Mouse (Mus musculus) right cerebral cortex, postnatal 4 days (tissue): ENCODE data around the gene Ppp2r3a.

Source experiments
- DNase-seq: peaks from one replicate; pipeline ENCODE4 v3.0.0-alpha.2; 2022

Gene Ppp2r3a

DNA sequence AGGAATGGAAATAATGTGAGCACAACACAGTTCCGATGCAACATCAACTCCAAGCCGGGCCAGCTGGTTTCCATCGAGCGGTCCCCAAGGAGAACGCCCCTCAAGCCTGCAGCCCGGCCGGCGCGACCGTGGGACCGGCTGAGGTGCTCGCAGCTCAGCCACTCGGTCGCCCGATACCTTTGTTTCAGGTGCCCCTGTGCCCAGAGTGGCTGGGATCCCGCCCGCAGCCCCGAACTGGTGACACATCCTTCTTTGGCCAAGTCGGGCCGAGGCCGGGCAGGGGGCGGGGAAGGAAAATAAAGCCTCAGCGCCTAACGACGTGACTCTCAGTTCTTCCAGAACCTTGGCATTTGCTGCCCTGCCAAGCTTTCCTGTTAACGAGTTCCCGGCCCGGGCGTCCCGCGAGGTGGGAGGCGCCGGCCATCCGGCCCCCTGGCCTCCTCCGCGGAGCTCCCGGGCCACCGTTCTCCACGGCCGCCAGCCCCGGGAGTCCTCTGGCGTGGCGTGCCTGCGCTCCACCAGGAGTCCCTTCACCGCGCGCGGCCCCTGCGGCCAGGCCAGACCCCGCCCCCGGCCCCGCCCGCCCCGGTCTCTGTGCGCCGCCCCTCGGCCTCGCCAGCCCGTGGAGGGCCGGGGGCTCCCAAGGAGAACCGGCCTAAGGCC, 483 bp downstream of the Ppp2r3a start:
- DNase-seq = peak; percentile 64

DNA sequence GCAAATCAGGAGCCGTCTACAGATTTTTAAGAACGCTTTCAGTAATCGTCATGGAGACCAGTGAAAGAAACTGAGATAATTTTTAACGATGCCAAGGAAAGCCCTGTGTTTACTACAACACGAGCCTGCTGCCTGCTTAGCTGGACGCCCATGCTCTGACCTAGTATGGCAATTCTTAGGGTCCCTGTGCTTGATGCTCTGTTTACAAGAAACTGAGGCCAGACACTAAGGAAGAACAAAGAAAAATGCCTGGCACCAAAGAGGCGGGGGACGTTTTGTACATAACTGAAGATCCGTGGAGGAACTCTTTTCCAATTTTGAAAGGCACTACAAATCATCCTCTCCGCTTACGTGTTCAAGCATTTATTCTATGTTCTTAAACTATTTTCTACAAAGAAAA, 1.1 kb downstream of the Ppp2r3a start:
- no peak for DNase-seq

DNA sequence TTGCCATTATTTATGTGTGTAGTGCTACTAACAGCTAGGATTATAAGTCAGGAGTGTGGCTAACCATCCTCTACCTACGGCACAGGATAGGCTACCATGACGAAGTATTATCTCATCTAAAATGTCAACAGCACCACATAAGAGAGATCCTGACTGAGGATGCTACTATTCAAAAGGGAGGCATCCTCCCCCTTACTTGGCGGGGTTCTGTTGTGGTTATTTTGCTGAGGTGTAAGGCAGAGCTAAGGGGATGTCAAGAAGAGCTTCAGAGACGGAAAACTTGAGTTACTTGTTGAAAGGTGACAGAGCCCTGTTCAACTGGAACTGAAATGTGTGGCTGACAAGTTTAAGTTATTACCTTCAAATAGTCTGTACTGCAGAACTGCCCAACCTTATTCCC, 2.0 kb downstream of the Ppp2r3a start:
- DNase-seq = no peak

DNA sequence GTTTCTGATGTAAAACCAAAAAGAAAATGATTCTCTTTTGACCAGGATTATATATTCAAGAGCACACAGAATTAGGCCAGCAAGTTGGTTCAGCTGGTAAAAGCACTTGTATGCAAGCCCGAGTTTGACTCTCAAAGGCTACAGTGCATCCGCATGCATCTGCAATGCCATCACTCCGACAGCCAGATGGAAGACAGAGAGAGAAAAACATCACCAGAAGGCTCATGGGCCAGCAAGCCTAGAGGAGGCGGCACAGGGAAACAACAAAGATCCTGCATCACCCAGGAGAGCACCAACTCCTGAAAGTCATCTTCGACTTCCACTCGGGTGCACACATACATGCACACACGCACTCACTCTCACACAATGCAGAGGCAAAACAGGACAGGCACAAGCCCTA, 4.1 kb downstream of the Ppp2r3a start:
- DNase-seq = no peak

DNA sequence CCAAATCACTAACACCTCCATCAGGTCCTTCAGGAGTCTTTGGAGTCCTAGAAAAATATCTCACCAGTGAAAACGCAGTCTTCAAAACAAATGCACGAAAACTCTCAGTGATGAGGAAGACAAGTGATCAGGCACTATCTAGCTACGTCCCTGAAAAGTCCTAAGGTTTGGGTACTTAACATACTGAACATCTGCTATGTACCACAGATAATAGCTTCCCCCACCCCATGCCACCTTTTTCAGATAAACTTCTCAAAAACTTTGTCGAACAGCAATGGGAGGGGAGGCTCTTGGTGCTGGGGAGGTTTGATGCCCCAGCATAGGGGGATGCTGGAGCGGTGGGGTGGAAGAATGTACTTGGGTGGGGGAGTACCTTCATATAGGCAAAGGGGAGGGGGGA, 6.1 kb downstream of the Ppp2r3a start:
- DNase-seq = no peak

DNA sequence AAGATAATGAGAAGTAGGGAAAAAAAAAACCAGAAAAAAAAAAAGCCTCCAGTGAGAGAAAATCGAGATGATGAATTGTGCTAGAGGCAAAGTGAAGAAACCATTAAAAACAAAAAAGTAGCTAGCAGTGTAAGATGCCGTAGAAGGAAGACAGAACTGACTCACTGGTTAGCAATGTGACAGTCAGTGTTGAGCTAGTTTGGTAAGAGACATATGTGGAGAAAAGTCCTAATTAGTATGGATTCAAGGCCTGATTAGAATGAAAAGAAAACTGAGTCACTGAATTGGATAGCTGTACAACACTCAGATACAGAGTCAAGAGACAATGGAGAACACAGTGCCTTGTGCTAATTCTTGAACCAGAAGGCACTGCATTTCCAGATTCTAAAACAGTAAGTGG, 7.9 kb downstream of the Ppp2r3a start:
- no peak for DNase-seq

DNA sequence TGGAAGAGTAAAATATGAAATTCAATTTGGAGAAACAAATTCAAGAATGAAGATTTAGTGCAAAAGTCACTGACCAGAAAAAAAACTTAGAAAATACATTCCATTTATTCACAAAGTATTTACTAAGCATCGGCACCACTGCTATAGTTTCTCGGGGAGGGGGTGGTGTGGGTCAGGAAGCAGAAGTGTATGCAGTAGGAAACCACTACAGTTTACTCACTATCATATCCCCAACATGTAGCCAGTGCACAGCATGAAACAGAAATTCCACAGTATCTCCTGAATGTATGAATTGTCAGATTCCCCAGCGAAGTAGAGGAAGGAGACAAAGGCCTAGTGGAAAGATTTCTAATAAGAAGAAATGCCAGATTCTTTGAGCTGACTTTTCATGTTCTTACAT, 11.4 kb downstream of the Ppp2r3a start:
- DNase-seq = no peak

DNA sequence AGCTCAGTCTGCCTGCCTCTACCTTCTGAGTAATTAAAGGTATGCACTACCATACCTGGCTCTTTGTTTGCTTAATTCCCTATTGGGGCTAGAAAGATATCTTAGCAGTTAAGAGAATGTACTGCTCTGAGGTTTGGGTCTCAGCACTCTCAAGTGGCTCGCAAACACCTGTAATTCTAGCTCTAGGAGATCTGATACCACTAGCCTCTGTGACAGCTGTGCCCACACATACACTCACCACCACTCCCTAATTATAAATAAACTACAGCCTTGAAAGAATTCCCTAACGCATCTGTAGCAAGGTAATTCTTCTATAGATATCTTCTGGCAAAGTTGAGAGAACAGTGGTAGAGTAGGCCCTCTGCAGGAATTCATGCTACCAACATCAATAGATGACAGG, 15.8 kb downstream of the Ppp2r3a start:
- DNase-seq = no peak

DNA sequence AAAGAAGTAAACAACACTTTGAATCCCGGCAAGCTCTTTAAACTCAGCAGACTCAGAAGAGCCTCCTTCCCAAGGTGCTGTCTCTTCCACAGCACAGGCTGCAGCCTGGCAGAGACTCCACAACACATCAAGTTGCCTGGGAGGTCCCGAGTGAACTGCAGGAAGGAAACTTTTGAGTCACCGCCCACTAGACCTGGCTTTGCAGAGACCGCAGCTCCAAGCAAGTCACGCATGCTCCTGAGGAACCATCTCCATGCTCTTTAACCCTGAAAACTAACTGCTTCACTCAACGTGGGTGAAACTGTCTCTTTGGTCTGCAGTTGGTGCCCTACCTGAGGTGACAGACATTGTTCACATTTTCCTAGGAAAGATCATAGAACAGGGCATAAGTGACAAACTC, 19.6 kb downstream of the Ppp2r3a start:
- DNase-seq = no peak

DNA sequence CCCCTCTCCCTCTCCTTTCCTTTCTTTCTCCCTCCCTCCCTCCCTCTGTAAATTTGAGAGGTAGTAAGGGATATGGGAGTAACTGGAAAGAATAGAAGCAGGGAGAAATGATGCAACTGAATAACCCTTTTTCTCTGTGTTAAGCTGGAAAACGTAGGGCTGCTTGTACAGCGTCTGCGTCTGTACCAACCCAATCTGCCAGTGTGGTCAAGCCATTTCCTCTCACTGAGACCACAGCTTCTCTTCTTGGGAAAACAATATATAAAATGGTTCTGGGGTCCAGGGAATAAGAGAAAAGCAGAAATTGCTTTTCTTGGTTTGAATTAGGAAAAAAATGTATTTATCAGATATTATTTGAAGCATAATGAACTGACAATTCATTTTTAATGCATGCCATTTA, 21.6 kb downstream of the Ppp2r3a start:
- no peak for DNase-seq

DNA sequence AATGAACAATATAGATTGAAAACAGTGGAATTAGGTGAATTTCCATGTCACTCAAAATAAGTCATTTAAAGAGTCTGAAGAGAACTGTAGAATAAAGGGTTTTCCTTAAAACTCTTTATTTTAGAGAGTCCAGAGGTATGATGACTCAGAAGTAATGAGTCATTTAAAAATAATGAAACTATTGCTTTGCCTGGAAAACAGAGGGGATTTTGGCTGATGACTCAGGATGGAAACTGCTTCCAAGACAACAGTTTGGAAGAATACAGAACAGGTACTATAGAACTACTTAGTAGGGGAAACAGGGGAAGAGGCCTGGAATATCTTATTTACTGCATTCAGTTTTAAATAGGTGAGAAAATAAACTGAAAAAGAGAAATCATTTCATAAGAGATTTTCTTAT, 22.7 kb downstream of the Ppp2r3a start:
- DNase-seq = no peak

DNA sequence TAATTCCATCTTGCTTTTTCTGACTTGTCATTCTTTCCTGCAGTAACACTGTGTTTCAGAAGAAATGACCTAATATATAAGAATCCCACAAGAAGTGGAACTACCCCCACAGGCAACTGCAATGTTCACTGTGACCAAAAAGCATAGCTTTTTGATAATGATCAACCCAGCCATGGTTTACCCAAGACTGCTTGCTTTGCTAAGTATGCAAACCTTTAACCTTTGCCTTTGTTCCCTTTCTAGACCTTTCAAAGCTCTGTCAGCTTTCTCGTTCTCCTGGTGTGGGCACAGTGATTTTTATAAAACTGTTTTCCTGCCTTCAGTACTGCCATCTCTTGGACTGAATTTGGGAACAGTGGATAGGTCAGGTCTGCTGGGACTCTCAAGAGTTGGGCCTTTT, 43.6 kb downstream of the Ppp2r3a start:
- DNase-seq = no peak

DNA sequence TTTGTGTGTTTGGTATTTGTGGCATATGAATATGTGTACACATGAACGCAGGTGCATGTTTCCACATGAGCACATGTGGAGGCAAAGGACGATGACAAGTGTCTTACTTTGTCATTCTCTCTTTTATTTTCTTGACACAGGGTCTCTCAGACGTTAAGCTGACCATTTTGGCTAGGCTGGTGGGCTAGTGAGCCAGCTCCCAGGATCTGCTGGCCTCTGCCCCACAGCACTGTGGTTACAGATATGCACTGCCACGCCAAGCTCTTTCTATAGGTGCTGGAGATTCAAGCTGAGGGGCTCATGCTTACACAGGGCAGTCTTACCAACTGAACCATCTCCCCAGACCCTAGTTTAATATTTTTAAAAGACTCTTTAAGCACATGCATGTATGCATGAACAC, 45.1 kb downstream of the Ppp2r3a start:
- DNase-seq = no peak

DNA sequence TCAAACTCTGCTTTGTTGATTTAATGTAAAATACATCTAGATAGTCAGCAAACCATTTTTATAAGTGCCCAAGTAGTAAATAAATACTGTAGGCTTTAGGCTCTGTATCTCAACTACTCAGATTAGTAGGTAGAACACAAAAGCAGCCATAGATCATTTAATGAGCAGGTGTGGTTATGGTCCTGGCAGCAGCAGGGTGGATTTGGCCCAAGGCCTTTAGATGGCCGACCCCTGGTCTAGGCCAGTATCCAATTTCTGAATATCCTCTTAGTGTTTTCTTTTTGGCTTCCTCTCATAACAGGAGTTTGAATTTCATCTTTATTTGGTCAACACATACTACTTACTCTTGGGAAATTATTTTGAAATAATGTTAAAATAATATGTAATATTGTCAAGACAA, 46.4 kb downstream of the Ppp2r3a start:
- DNase-seq = no peak

DNA sequence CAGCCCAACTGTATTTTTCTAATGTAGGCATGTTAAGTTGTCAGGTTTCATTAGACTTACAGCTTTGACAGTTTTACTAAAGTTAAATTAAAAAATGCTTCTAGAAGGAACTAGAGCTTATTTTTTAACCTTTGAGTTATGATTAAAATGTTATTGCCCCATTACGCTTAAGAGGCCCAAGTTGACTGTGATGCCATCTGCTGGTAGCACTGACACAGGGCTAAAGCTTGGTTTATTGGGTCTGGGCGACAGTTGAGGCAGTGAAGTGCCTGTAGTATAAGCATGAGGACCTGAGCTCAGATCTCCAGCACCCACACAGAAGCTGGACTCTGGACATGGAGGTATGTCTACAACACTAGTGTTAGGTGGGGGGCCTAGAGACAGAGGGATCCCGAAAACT, 47.5 kb downstream of the Ppp2r3a start:
- DNase-seq = no peak

DNA sequence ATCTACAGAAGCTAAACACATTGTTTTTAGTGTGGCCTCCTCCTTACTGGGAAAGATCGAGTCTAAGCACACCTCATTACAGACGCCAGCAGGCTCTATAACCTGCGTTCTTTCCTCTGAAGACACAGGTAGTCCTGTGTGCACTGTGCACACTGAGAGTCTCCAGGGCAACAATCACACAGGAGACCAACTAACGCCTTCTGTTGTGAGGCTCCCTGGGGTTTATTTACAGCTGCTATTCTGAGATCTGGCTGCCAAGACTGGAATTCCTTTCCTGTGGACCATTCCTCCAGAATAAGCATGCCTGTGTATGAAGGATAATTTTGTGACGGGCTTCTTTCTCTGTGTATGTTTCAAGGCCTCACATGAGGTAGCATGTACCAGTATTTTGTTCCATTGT, 51.0 kb downstream of the Ppp2r3a start:
- no peak for DNase-seq

DNA sequence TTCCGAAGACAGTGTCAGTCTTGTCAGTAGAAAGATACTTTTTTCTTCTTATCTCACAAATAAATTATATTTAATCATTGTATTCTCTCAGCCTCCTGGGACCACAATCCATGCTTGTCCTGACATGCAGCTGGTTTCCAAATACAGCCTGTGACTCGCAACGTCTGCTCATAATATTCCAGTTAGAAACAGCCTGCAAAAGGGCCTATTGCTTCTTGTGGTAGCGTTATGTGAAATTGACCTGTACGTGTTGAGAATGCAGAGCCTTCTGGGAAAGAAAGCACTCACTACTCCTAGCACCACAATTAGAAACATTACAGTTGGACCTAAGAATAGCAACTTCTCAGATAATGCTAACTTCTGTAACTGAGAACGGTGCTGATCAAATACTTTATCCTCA, 52.8 kb downstream of the Ppp2r3a start:
- DNase-seq = no peak

DNA sequence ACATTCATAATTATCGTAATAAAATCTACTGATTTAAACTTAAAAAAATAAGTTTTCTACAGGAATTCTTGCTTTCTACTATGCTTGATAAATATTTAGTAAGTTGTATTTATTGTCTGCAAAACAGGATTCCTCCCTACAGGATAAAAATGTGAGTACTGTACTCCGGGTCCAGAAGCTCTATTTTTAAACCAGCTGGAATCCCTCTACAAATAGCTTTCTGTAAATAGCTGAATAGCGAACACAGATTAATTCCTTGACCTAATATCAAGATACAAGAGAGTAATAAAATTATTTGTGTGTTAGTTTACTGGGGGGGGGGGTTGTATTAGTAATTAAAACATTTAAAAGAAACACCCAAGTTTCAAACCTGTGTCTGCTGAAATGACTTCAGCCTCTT, 53.3 kb downstream of the Ppp2r3a start:
- no peak for DNase-seq

DNA sequence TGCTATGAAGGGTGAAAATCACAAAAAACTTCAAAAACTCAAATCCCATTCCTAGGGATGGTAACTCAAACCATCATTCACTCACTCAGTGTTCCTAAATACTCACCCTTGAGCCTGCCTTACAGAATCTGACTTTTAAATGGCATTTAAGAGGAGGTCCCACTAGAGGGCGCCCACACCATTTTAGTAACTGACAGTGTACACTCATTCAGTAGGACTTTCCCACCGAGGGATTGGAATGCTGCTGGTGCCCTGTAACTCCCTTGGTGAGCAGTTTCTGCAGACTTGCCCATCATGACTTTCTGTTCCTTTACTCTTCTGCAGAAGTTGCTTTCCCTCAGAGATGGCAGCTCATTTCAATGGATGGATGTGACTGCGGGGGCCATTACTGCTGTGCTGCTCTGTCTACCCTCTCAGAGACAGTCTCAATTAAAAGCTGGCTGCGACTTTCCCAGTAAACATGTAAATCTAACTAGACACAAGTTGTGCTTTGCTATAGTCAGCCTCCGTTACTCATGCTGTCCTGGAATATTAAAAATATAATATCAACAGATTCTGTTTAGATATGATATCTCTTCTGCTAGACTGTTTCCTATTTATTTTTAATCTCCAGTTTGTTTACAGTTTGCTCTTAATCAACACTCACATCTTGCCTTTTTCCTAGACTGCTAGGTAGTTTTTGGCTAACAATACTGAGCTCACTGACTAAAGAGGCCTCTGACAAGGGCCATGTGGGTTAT, 69.5 kb downstream of the Ppp2r3a start:
- DNase-seq = peak; percentile 95

DNA sequence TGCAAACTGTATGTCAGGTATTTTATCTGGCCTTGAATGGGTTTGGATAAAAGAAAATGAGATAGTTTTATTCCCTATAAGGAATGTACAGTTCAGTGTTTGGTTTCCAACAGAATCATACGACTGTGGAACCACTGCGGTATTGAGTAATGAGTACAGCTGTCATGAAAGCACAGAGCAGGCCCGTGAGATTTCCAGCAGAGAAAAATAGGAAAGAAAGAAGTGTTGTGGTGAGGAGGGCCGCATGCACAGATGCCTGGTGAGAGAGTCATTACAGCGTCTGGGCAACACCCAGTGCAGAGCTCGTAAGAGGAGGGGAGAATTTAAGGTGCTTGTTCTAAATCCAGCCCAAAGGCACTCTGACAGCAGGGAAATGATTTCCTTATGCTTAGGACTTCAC, 70.3 kb downstream of the Ppp2r3a start:
- no peak for DNase-seq

DNA sequence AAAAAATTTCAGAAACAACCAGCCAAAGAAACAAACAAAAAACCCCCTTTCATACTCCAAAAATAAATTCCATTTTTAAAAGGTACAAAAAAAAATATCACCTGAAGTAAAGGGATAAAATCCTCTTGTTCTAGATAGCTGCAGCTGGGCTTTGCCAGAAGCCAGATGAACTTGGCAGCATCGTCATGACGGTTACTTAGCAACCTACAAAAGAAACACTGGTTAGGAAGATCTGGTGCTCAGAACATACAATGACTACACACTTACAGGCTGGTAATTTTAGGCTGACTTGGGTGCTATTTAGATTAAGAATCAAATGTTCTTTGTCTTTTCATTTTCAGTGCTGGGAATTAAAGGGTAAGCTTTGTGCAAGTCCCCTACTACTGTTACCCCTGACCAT, 71.4 kb downstream of the Ppp2r3a start:
- DNase-seq = peak; percentile 19

DNA sequence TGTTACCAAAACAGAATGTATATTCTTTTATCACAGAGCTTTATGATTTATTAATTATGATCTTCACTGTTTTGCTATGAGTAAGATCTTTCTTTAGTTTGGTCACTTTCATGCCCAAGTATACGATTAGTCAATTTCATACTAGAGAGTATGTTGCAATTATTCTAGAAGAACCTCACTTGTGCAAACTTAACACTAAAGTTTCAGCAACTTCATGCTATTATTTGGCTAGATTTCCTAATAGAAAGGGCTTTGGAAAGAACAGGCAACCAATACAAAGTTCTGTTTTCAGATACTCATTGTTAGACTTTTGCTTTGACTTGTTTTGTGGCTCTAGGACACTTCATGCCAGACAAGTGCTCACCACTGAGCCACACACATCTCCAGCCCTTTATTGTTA, 91.0 kb downstream of the Ppp2r3a start:
- no peak for DNase-seq

DNA sequence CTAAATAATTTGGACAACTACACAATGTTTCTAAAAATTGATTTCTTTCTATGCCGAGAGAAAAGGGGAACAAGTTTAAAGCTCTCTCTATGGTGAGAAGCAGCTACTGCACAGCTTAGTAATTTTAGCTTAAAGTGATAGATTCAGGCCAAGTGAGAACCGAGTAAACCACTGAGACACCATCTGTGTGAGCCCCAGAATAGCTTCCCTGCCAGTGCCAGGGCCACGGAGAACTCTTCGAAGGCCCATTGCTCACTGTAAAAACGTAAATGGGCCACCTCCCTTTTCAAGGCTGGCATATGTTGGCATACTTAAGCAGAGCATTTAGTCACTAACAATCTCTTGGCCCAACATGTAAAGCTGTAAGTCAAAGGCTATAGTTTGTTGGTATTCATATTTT, 91.5 kb downstream of the Ppp2r3a start:
- DNase-seq = peak; percentile 16

DNA sequence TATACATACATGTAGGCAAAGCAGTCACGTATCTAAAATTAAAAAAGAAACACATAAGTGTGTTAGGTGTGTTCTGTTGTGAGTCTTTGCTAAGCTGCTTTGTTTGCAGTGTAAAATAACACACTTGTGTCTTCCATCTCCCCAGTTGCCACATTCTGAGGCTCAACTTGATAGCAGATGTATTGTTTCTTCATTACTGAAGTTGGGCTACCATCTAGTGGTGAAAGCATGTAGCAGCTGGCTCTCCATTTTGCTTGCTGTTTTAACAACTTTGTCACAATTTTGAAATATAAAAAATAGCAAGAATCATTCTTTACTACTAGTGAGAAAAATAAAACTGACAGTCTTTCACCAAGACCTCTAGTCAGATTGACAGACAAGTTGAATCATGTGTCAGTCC, 92.2 kb downstream of the Ppp2r3a start:
- no peak for DNase-seq

DNA sequence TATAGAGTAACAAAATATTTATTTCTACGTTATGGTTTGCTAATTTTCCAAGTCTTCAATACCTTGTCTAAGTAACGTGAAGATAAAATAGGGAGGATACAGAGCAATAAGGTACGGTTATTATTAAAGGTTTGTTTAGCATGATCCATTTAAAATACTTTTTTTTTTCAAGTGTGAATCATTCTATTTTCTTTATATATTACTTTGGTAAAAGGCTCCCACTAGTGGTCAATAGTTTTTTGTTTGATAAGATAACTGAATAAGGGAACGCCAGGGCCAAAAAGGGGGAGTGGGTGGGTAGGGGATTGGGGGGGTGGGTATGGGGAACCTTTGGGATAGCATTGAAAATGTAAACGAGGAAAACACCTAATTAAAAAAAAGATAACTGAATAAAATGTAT, 98.7 kb downstream of the Ppp2r3a start:
- no peak for DNase-seq
